Mouse (Mus musculus) gastrocnemius, adult 8-10 months (tissue): ENCODE data around the gene Chrna1. TPM values are rescaled to one million over a fixed set of nuclear protein-coding genes. Genes with fewer than 3 reads are reported as not detected.

Source experiments
- DNase-seq, 2 experiments: peaks; one replicate each; pipeline ENCODE4 v3.0.0; 2022; ENCODE audit warnings: low spot score in 2 of 2
- total RNA-seq, 4 experiments: library from RNA; stranded (reverse); gene quantifications; 2 replicates each; pipeline ENCODE4 v1.2.4; 2022

Gene Chrna1
- total RNA-seq, 4 experiments from 2014 or later = 4.8 to 5.3 (median 5.2) TPM

GRCm38 (mm10) chr2:73526691-73527090 is 53.4 kb downstream of the Chrna1 start:
- peak; percentile 35 to 41 for DNase-seq

- no peak for DNase-seq
Measured at GRCm38 (mm10) chr2:73522891-73523290, 57.2 kb downstream of the Chrna1 start.

GRCm38 (mm10) chr2:73522336-73522735 is 57.8 kb downstream of the Chrna1 start:
- DNase-seq = no peak

- no peak for DNase-seq
Measured at GRCm38 (mm10) chr2:73521737-73522136, 58.4 kb downstream of the Chrna1 start.

GRCm38 (mm10) chr2:73518966-73519365 is 61.2 kb downstream of the Chrna1 start:
- no peak for DNase-seq

- no peak for DNase-seq
Measured at GRCm38 (mm10) chr2:73518311-73518710, 61.8 kb downstream of the Chrna1 start.

- no peak for DNase-seq
Measured at GRCm38 (mm10) chr2:73514178-73514577, 66.0 kb downstream of the Chrna1 start.

Other genes with a start within 250 kb of the Chrna1 start
- 10 to 100 TPM; 14.6 to 21.7 (median 19.3) TPM for gene Gpr155, start 193.8 kb downstream of the Chrna1 start, total RNA-seq
- gene Wipf1, start 50.6 kb downstream of the Chrna1 start, total RNA-seq = 10 to 100 TPM in 1 of 4 experiments, 1 to 10 TPM in 3; 4.5 to 10.1 (median 6.6) TPM
- 1 to 10 TPM; 1.7 to 4.8 (median 3.3) TPM for gene Chn1, start 195.0 kb upstream of the Chrna1 start, total RNA-seq